Mouse (Mus musculus) testis, adult 2 months (tissue): Measurements from ENCODE around the gene Plin4.

Experiments
- CTCF ChIP-seq: fragments of 200-500 bp; IDR thresholded peaks from 2 replicates; pipeline ENCODE4 v1.5.1; 2012; ENCODE audit warnings: low read depth, mild to moderate bottlenecking, inconsistent platforms, low read length, moderate library complexity; ENCODE audit not compliant: control insufficient read depth, insufficient read depth, insufficient replicate concordance
- POLR2A ChIP-seq: fragments of 200-500 bp; IDR thresholded peaks from 2 replicates; pipeline ENCODE4 v1.6.1; 2012; ENCODE audit warnings: low read depth, mild to moderate bottlenecking, inconsistent platforms, low read length, moderate library complexity; ENCODE audit not compliant: control insufficient read depth

DNA sequence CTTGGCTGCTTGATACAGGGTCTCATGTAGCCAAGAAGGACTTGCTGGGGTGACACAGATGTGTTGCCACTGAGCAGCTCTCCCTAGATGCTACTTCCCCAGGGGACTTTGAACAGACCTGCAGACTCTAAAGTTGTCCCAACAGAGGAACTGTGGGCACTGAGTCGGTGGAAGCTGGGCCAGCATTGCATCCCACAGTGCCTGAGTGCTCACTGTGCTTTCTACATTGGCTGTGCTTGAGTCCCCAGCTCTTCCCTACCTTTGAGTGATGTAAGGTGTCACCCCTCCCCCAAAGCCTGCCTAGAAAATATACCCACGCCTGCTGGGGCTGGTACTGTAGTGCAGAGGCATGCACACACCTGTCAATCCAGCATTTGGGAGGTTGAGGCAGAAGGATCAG, 1.9 kb downstream of the Plin4 start:
- TF ChIP-seq CTCF (no peak), POLR2A (no peak)
